Mouse (Mus musculus): Measurements from ENCODE around the gene Dlx5. TPM values are rescaled to one million over a fixed set of nuclear protein-coding genes. Genes with fewer than 3 reads are reported as not detected.

Gene Dlx5
- polyA plus RNA-seq (2015; fragmentation: Nextera tagmentation; extraction: Ambion mirVana): 44.3 and 54.9 TPM in 2 replicates

DNA sequence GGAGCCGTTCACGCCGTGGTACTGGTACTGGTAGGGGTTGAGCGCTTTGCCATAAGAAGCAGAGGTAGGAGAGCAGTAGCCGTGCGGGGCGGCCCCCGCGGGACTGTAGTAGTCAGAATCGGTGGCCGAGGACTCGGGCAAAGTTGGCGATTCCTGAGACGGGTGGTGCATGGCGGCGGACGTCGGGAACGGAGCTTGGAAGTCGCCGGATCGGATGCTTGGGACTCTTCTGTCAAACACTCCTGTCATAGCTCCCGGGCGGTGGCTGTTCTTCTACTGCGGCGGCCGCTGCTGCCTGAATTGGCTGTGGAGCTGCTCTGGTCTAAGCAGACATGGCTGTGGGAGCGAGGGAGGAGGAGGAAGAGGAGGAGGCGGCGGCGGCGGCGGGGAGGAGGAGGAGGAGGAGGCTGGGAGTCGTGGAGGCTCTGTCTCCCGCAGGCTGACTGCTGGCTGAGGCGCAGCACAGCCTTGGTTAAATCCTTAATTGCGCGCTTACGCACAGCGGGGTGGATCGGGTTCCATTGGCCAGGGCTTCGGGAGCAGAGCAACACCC is at the start of gene Dlx5:
Gene Dlx5, minus strand, starts transcription at position 448 of the 553 bp plus-strand sequence.
- H3K27ac ChIP-seq: peak within 1 kb of the TSS; percentile 89
- WGBS: under 1% methylated on average over 41 of the region's 42 CpGs
- peaks cover 76% of the 10 kb centered on the region for H3K27me3 ChIP-seq
- H3K36me3 ChIP-seq: 0 out of 2 replicates have a peak, but pooled peaks cover 3% of the 10 kb centered on the region
- H3K9me3 ChIP-seq: no peaks in the 10 kb centered on the region
- peak; percentile 88 for ATAC-seq (ENCODE audit: insufficient number of reproducible peaks, insufficient read depth, low FRiP score, low TSS enrichment, low read depth)
- H3K4me3 ChIP-seq: peak within 1 kb of the TSS; percentile 71
- H3K9ac ChIP-seq: peak within 1 kb of the TSS; percentile 94
- peaks cover 37% of the 10 kb centered on the region for H3K4me1 ChIP-seq
- peak within 1 kb of the TSS; percentile 78 for H3K4me2 ChIP-seq

DNA sequence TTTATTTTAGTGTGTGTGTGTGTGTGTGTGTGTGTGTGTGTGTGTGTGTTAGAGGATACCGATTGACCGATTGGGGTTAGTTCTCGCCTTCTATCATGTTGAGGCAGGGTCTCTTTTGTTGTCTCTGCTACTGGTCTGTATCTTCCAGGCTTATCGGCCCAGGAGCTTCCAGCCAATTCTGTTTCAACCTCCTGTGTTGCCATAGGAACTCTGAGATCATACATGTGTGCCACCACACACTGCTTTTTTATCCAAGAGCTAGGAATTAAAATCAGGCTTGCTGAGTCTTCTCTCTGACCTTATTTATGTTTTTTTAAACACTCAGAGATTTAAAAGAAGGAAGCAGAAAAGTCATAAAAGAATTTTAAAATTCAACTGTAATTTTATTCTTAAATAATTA is 49.6 kb upstream of the Dlx5 start:
- 91% methylated on average over 4 of the region's 4 CpGs for WGBS
- ATAC-seq (ENCODE audit: insufficient number of reproducible peaks, insufficient read depth, low FRiP score, low TSS enrichment, low read depth): no peak
- Histone ChIP-seq H3K4me1 (peaks cover 5% of the 10 kb centered on the region; the same call in 1 of the 2 replicates), H3K27ac (no peak overlapping the region), H3K9me3 (no peaks in the 10 kb centered on the region), H3K27me3 (no peaks in the 10 kb centered on the region), H3K36me3 (no peaks in the 10 kb centered on the region), H3K4me2 (no peak overlapping the region), H3K9ac (no peak overlapping the region), H3K4me3 (no peak overlapping the region)

DNA sequence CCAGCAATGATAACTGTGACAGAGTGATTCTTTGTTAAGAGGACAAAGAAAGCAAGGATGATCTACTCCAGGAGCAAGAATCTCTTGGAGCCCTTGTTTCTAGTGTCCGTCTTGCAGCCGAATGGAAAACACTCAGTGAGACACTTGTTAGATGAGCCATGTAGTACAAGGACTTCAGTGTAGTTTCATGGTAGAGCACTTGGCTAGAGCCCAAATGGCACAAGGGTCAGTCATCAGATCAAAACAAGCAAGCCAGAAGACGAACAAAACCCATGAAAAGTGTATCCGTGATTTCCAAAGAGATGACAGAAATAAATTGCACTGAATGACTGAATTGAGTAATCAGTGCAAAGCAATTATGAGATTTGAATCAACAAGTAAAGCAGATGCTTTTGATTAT is 48.9 kb upstream of the Dlx5 start:
- WGBS: 82% methylated on average over 4 of the region's 4 CpGs
- no peak overlapping the region for H3K4me3 ChIP-seq
- H3K36me3 ChIP-seq: no peaks in the 10 kb centered on the region
- no peak for ATAC-seq (ENCODE audit: insufficient number of reproducible peaks, insufficient read depth, low FRiP score, low TSS enrichment, low read depth)
- H3K4me1 ChIP-seq: peaks cover 5% of the 10 kb centered on the region; the same call in 1 of the 2 replicates
- H3K9ac ChIP-seq: no peak overlapping the region
- H3K4me2 ChIP-seq: no peak overlapping the region
- no peaks in the 10 kb centered on the region for H3K9me3 ChIP-seq
- H3K27me3 ChIP-seq: no peaks in the 10 kb centered on the region
- H3K27ac ChIP-seq: no peak overlapping the region

DNA sequence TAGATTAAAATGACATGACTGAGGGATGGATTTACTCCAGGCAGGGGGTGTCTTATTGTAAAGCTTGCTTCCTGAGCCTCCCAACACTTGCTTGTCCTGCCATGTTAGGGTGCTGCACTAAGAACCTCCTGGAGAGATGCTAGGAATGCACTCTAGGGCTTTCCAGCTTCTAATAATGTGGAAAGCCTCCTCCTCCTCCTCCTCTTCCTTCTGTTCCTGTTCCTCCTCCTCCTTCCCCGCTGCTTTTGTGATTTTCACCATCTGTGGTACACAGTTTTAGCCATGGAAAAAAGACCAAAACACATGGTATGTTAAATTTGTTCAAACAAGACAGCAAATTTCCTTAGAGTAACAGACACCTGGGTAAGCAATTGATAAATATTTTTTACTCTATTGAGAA is 43.4 kb upstream of the Dlx5 start:
- Histone ChIP-seq H3K4me1 (no peaks in the 10 kb centered on the region), H3K4me2 (no peak overlapping the region), H3K4me3 (no peak overlapping the region), H3K27me3 (peaks cover 8% of the 10 kb centered on the region; the same call in 1 of the 2 replicates), H3K9ac (no peak overlapping the region), H3K27ac (no peak overlapping the region), H3K9me3 (no peaks in the 10 kb centered on the region), H3K36me3 (no peaks in the 10 kb centered on the region)
- 44% methylated on average over 1 of the region's 1 CpGs for WGBS
- no peak for ATAC-seq (ENCODE audit: insufficient number of reproducible peaks, insufficient read depth, low FRiP score, low TSS enrichment, low read depth)

DNA sequence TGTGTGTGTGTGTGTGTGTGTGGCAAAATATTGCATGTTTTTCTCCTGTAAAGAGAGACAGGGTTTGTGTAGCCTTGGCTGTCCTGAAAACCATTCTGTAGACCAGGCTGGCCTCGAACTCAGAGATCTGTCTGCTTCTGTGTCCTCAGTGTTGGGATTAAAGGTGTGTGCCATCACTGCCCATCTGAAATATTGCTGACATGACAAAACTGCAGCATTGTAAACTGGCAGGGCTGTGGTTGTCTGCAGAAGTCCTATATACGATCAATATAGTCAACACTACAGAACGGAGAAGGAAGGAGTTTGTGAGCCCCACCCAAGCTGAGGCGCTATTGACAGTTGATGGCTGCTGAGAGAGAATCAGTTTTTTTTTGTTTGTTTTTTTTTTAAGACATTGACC is 35.4 kb upstream of the Dlx5 start:
- no peak overlapping the region for H3K27ac ChIP-seq
- no peaks in the 10 kb centered on the region; the same call in 1 of the 2 replicates for H3K27me3 ChIP-seq
- no peak overlapping the region for H3K4me2 ChIP-seq
- no peaks in the 10 kb centered on the region for H3K9me3 ChIP-seq
- no peak overlapping the region for H3K4me3 ChIP-seq
- no peaks in the 10 kb centered on the region for H3K36me3 ChIP-seq
- WGBS: 94% methylated on average over 4 of the region's 4 CpGs
- H3K9ac ChIP-seq: no peak overlapping the region
- H3K4me1 ChIP-seq: no peaks in the 10 kb centered on the region
- ATAC-seq (ENCODE audit: insufficient number of reproducible peaks, insufficient read depth, low FRiP score, low TSS enrichment, low read depth): no peak

DNA sequence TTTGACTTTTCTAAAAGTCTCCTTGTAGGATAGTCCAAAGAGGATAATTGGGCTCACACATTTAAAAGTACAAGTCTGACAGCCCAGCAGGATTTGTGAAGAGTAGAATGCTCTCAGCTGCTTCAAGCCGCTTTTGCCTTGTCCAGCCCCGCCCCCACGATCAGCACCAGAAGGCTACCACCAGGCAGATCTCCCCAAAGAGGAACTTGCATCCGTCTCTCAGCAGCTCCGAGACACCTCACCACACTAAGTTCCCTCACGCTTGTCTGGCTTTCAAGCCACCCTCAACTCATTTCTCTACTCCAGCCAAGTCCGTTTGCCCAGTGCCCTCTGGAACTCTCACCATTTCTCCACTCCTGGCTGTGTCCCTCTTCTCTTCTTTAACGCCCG is 33.6 kb upstream of the Dlx5 start:
- no peaks in the 10 kb centered on the region for H3K4me1 ChIP-seq
- H3K9me3 ChIP-seq: no peaks in the 10 kb centered on the region
- no peak for ATAC-seq (ENCODE audit: insufficient number of reproducible peaks, insufficient read depth, low FRiP score, low TSS enrichment, low read depth)
- H3K4me3 ChIP-seq: no peak overlapping the region
- H3K27ac ChIP-seq: no peak overlapping the region
- 56% methylated on average over 9 of the region's 9 CpGs for WGBS
- H3K9ac ChIP-seq: no peak overlapping the region
- no peaks in the 10 kb centered on the region; the same call in 1 of the 2 replicates for H3K27me3 ChIP-seq
- no peak overlapping the region for H3K4me2 ChIP-seq
- H3K36me3 ChIP-seq: no peaks in the 10 kb centered on the region

DNA sequence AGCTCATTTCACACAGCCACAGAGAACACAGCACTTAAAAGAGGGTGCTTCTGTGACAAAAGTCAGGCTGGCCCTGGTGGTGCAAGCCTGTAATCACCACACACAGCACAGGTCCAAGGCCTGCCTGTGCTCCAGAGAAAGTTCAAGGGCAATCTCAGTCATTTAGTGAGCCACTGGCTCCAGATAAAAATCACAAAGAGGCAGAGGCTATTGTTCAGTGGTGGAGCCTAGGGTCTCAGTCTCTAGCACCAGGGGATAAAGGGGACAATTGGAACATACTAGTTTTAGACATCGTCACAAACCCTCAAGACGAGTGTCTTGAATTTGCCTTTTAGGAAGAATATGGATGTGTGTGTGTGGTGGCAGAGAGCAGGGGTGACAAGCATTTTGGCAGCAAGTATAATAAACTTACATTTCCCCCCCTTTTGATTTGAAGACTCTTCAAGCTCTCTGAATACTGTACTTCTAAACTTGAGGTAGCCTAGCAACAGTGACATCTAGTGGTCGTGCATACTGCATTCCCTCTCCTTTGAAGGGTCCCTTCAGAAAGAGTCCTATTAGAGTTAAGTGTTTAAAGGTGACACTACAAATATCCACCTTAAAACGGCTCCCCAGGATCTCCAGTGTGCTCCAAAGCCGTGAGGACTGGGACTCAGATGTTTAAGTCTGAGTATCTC is 33.1 kb upstream of the Dlx5 start:
- H3K9ac ChIP-seq: no peak overlapping the region
- peak; percentile 74; the same call in 1 of the 2 replicates for ATAC-seq (ENCODE audit: insufficient number of reproducible peaks, insufficient read depth, low FRiP score, low TSS enrichment, low read depth)
- no peak overlapping the region for H3K27ac ChIP-seq
- H3K27me3 ChIP-seq: no peaks in the 10 kb centered on the region; the same call in 1 of the 2 replicates
- no peak overlapping the region for H3K4me3 ChIP-seq
- H3K9me3 ChIP-seq: no peaks in the 10 kb centered on the region
- WGBS: 31% methylated on average over 5 of the region's 5 CpGs
- H3K4me2 ChIP-seq: no peak overlapping the region
- no peaks in the 10 kb centered on the region for H3K4me1 ChIP-seq
- no peaks in the 10 kb centered on the region for H3K36me3 ChIP-seq

DNA sequence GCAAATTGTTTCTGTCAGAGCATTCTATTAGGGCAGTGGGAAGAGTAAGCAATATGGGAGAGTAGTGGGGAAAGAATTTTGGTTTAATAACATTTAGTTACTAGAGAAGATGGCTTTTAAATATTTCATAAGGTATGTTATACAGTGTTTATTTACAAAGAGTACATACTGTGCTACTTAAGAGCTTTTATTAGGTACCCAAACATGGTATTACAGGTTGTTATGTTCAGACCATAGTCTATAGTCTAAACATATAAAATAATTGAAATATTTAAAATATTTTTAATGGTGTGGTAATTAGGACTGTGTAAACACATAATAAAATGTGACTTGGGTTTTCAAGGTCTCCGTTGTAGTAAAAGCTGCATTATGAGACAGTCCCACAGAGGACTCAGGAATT is 32.4 kb upstream of the Dlx5 start:
- Histone ChIP-seq H3K36me3 (no peaks in the 10 kb centered on the region), H3K4me3 (no peak overlapping the region), H3K27me3 (no peaks in the 10 kb centered on the region; the same call in 1 of the 2 replicates), H3K27ac (no peak overlapping the region), H3K9me3 (no peaks in the 10 kb centered on the region), H3K9ac (no peak overlapping the region), H3K4me1 (no peaks in the 10 kb centered on the region; the same call in 1 of the 2 replicates), H3K4me2 (no peak overlapping the region)
- ATAC-seq (ENCODE audit: insufficient number of reproducible peaks, insufficient read depth, low FRiP score, low TSS enrichment, low read depth): no peak
- 96% methylated on average over 1 of the region's 1 CpGs for WGBS

DNA sequence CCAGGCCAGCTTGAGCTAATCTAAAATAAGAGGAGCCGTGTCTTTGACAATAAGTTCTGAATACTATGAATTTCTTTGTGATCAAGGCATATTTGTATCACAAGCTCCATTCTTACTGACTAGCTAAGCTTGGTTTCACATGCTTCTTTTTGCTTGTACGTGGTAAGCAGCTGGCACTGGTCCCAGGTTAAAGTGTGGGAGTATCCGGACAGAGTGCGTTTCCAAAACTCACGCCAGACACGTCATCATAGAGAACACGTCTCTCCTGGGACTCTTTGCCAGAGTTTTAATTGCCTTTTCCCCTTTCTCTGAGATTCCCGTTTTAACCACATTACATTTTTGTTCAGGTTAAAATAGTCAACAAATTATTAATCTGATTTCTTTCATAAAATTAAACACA is 27.7 kb upstream of the Dlx5 start:
- Histone ChIP-seq H3K4me2 (no peak overlapping the region), H3K9ac (no peak overlapping the region), H3K4me1 (no peaks in the 10 kb centered on the region; the same call in 1 of the 2 replicates), H3K9me3 (no peaks in the 10 kb centered on the region), H3K27ac (no peak overlapping the region), H3K36me3 (no peaks in the 10 kb centered on the region), H3K4me3 (no peak overlapping the region), H3K27me3 (no peaks in the 10 kb centered on the region; the same call in 1 of the 2 replicates)
- WGBS: 50% methylated on average over 8 of the region's 8 CpGs
- ATAC-seq (ENCODE audit: insufficient number of reproducible peaks, insufficient read depth, low FRiP score, low TSS enrichment, low read depth): no peak

DNA sequence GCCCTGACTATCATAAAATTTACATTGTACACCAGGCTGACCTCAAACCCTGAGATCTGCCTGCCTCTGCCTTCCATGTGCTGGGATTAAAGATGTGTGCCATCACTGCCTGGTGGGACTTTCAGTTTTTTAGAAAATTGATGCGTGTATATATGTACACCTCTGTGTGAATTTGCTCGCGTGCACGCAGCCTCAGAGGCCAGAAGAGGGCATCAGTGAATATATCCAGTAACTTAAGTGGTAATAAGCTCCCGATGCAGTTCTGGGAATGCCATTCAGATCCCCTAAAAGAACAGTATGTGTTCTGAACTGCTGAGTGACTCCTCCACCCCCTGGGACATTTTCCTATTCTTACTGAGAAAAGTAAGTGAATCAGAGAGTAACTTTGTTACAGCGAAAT is 8.2 kb upstream of the Dlx5 start:
- WGBS: 67% methylated on average over 6 of the region's 6 CpGs
- ATAC-seq (ENCODE audit: insufficient number of reproducible peaks, insufficient read depth, low FRiP score, low TSS enrichment, low read depth): no peak

DNA sequence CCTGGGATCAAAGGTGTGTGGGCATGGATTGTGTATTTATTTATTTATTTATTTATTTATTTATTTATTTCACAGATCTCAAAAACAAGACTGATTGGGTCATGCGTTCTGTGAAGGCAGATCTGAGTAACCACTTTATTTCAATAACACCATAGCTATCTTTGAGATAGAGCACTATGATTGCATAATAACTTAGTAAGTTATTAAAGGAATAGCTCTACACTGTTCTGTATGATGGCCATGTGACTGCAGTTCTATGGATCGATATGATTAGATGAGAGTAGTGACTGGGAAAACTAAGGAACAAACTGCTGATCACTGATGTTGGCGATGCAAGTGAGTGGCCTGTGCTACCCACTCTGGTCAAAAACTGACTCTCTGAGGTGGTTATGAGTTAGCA is 4.3 kb upstream of the Dlx5 start:
- Histone ChIP-seq H3K4me3 (no peak overlapping the region), H3K4me1 (peaks cover 6% of the 10 kb centered on the region), H3K36me3 (no peaks in the 10 kb centered on the region), H3K4me2 (no peak overlapping the region), H3K27me3 (peaks cover 55% of the 10 kb centered on the region), H3K9ac (no peak overlapping the region), H3K27ac (no peak overlapping the region), H3K9me3 (no peaks in the 10 kb centered on the region)
- no peak for ATAC-seq (ENCODE audit: insufficient number of reproducible peaks, insufficient read depth, low FRiP score, low TSS enrichment, low read depth)
- WGBS: 88% methylated on average over 3 of the region's 3 CpGs

More for the DNA sequence above, 8.2 kb upstream of the Dlx5 start:
- H3K9ac ChIP-seq: no peak overlapping the region
- H3K36me3 ChIP-seq: no peaks in the 10 kb centered on the region
- H3K27ac ChIP-seq: no peak overlapping the region
- peaks cover 31% of the 10 kb centered on the region for H3K27me3 ChIP-seq
- no peaks in the 10 kb centered on the region for H3K9me3 ChIP-seq
- no peak overlapping the region for H3K4me3 ChIP-seq
- H3K4me1 ChIP-seq: no peaks in the 10 kb centered on the region
- H3K4me2 ChIP-seq: no peak overlapping the region

DNA sequence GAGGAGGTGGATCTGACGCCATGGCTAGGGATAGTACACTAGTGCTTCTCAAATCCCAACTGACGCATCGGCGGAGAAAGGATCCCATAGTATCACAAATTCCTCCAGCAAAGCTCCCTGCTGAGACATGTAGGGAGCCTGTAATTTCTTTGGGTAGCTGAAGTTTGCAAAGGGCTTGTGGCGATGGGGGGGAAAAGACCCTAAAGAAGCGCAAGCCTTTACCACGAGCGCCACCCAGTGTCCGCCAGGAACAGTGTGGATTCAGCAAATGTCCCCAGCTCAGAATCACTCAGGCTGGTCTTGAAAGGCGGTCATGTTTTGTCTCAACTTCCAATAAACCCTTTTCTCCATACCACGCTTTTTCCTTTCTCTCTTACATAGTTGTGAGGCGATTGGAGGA is 3.0 kb upstream of the Dlx5 start:
- Histone ChIP-seq H3K4me2 (peak overlapping the region; percentile 16), H3K4me3 (no peak overlapping the region), H3K9me3 (no peaks in the 10 kb centered on the region), H3K27ac (no peak overlapping the region), H3K9ac (no peak overlapping the region), H3K27me3 (peaks cover 63% of the 10 kb centered on the region), H3K36me3 (no peaks in the 10 kb centered on the region), H3K4me1 (peaks cover 18% of the 10 kb centered on the region)
- WGBS: 2% methylated on average over 12 of the region's 12 CpGs
- no peak for ATAC-seq (ENCODE audit: insufficient number of reproducible peaks, insufficient read depth, low FRiP score, low TSS enrichment, low read depth)
